Mouse (Mus musculus) cerebellum, adult 2 months (tissue): ENCODE data around the gene Fabp6.

Experiments
- CTCF ChIP-seq: fragments of 200-500 bp; IDR thresholded peaks from 2 replicates; pipeline ENCODE4 v1.5.1; 2011; ENCODE audit warnings: low read depth, mild to moderate bottlenecking, control low read depth, low read length, moderate library complexity, borderline replicate concordance; ENCODE audit not compliant: insufficient read depth
- POLR2A ChIP-seq: fragments of 200-500 bp; IDR thresholded peaks from 2 replicates; pipeline ENCODE4 v1.6.1; 2011; ENCODE audit warnings: low read length, control low read depth, borderline replicate concordance; ENCODE audit not compliant: insufficient read depth

- no peak for TF ChIP-seq CTCF
- no peak for TF ChIP-seq POLR2A
These were observed 54.7 kb downstream of the Fabp6 start for GRCm38 (mm10) chr11:43546678-43547077.
